Mouse (Mus musculus): Measurements from ENCODE around the gene Ubac1. TPM values are rescaled to one million over a fixed set of nuclear protein-coding genes. Genes with fewer than 3 reads are reported as not detected.

Gene Ubac1
- 392 and 410 TPM in 2 replicates for polyA plus RNA-seq (2015; fragmentation: Nextera tagmentation; extraction: Ambion mirVana)

GRCm38 (mm10) chr2:26021561-26022257 is at the start of gene Ubac1:
Ubac1 (minus strand) TSS chr2:26021747.
- H3K4me3 ChIP-seq (ENCODE audit: low read depth, low read length) = peak within 1 kb of the TSS; percentile 82
- peaks cover 34% of the 10 kb centered on the region for H3K4me1 ChIP-seq (ENCODE audit: control insufficient read depth, low read depth, low read length)
- H3K4me2 ChIP-seq (ENCODE audit: low read depth, low read length) = peak within 1 kb of the TSS; percentile 93
- peaks cover 6% of the 10 kb centered on the region; the same call in 1 of the 2 replicates for H3K36me3 ChIP-seq (ENCODE audit: control insufficient read depth, insufficient read depth)
- ATAC-seq (ENCODE audit: low read depth) = peak; percentile 90
- whole genome bisulfite sequencing (ENCODE audit: insufficient replicate concordance) = 6% methylated on average over 50 of the region's 50 CpGs
- peak within 1 kb of the TSS; percentile 98 for H3K27ac ChIP-seq (ENCODE audit: low read length)
- no peaks in the 10 kb centered on the region for H3K9me3 ChIP-seq (replicated peaks; ENCODE audit: control insufficient read depth, low read length)
- H3K27me3 ChIP-seq (ENCODE audit: control insufficient read depth, insufficient read depth, low read depth, low read length) = no peaks in the 10 kb centered on the region
- H3K9ac ChIP-seq (ENCODE audit: low read depth, low read length) = peak within 1 kb of the TSS; percentile 93

GRCm38 (mm10) chr2:26068592-26068991 is 47.0 kb upstream of the Ubac1 start:
- Histone ChIP-seq H3K9me3 (replicated peaks; ENCODE audit: control insufficient read depth, low read length) (no peaks in the 10 kb centered on the region), H3K27me3 (ENCODE audit: control insufficient read depth, insufficient read depth, low read depth, low read length) (no peaks in the 10 kb centered on the region), H3K36me3 (ENCODE audit: control insufficient read depth, insufficient read depth) (no peaks in the 10 kb centered on the region), H3K4me2 (ENCODE audit: low read depth, low read length) (no peak overlapping the region), H3K9ac (ENCODE audit: low read depth, low read length) (no peak overlapping the region), H3K4me1 (ENCODE audit: control insufficient read depth, low read depth, low read length) (peaks cover 9% of the 10 kb centered on the region), H3K4me3 (ENCODE audit: low read depth, low read length) (no peak overlapping the region), H3K27ac (ENCODE audit: low read length) (no peak overlapping the region)
- WGBS (ENCODE audit: insufficient replicate concordance) = 70% methylated on average over 1 of the region's 1 CpGs
- 0 out of 2 replicates have a peak, but pooled peaks have one; percentile 32 for ATAC-seq (ENCODE audit: low read depth)

- no peak overlapping the region for H3K4me2 ChIP-seq (ENCODE audit: low read depth, low read length)
- no peak overlapping the region for H3K4me3 ChIP-seq (ENCODE audit: low read depth, low read length)
- peak overlapping the region; percentile 3; the same call in 1 of the 2 replicates for H3K9ac ChIP-seq (ENCODE audit: low read depth, low read length)
- H3K27ac ChIP-seq (ENCODE audit: low read length) = no peak overlapping the region; the same call in 1 of the 2 replicates
- no peaks in the 10 kb centered on the region for H3K27me3 ChIP-seq (ENCODE audit: control insufficient read depth, insufficient read depth, low read depth, low read length)
- ATAC-seq (ENCODE audit: low read depth) = peak; percentile 89
- H3K4me1 ChIP-seq (ENCODE audit: control insufficient read depth, low read depth, low read length) = peaks cover 13% of the 10 kb centered on the region
- 31% methylated on average over 7 of the region's 7 CpGs for WGBS (ENCODE audit: insufficient replicate concordance)
- H3K36me3 ChIP-seq (ENCODE audit: control insufficient read depth, insufficient read depth) = no peaks in the 10 kb centered on the region
- no peaks in the 10 kb centered on the region for H3K9me3 ChIP-seq (replicated peaks; ENCODE audit: control insufficient read depth, low read length)
These were observed 46.6 kb upstream of the Ubac1 start for GRCm38 (mm10) chr2:26068175-26068574.

GRCm38 (mm10) chr2:26066527-26066926 is 45.0 kb upstream of the Ubac1 start:
- Histone ChIP-seq H3K27me3 (ENCODE audit: control insufficient read depth, insufficient read depth, low read depth, low read length) (no peaks in the 10 kb centered on the region), H3K36me3 (ENCODE audit: control insufficient read depth, insufficient read depth) (no peaks in the 10 kb centered on the region), H3K9me3 (replicated peaks; ENCODE audit: control insufficient read depth, low read length) (no peaks in the 10 kb centered on the region), H3K9ac (ENCODE audit: low read depth, low read length) (no peak overlapping the region), H3K27ac (ENCODE audit: low read length) (no peak overlapping the region), H3K4me3 (ENCODE audit: low read depth, low read length) (no peak overlapping the region), H3K4me1 (ENCODE audit: control insufficient read depth, low read depth, low read length) (peaks cover 30% of the 10 kb centered on the region), H3K4me2 (ENCODE audit: low read depth, low read length) (no peak overlapping the region)
- no peak for ATAC-seq (ENCODE audit: low read depth)
- WGBS (ENCODE audit: insufficient replicate concordance) = 76% methylated on average over 14 of the region's 14 CpGs

- peak; percentile 63 for ATAC-seq (ENCODE audit: low read depth)
- Histone ChIP-seq H3K4me3 (ENCODE audit: low read depth, low read length) (no peak overlapping the region), H3K9ac (ENCODE audit: low read depth, low read length) (0 out of 2 replicates have a peak overlapping the region, but pooled peaks have one; percentile 4), H3K4me1 (ENCODE audit: control insufficient read depth, low read depth, low read length) (peaks cover 36% of the 10 kb centered on the region), H3K36me3 (ENCODE audit: control insufficient read depth, insufficient read depth) (no peaks in the 10 kb centered on the region), H3K9me3 (replicated peaks; ENCODE audit: control insufficient read depth, low read length) (no peaks in the 10 kb centered on the region), H3K27me3 (ENCODE audit: control insufficient read depth, insufficient read depth, low read depth, low read length) (no peaks in the 10 kb centered on the region), H3K27ac (ENCODE audit: low read length) (peak overlapping the region; percentile 21; the same call in 1 of the 2 replicates), H3K4me2 (ENCODE audit: low read depth, low read length) (peak overlapping the region; percentile 22; the same call in 1 of the 2 replicates)
- 44% methylated on average over 13 of the region's 13 CpGs for WGBS (ENCODE audit: insufficient replicate concordance)
These were observed 41.3 kb upstream of the Ubac1 start for GRCm38 (mm10) chr2:26062742-26063427.

- no peaks in the 10 kb centered on the region for H3K36me3 ChIP-seq (ENCODE audit: control insufficient read depth, insufficient read depth)
- H3K4me1 ChIP-seq (ENCODE audit: control insufficient read depth, low read depth, low read length) = peaks cover 33% of the 10 kb centered on the region
- H3K4me3 ChIP-seq (ENCODE audit: low read depth, low read length) = no peak overlapping the region
- H3K27ac ChIP-seq (ENCODE audit: low read length) = 0 out of 2 replicates have a peak overlapping the region, but pooled peaks have one; percentile 21
- H3K9me3 ChIP-seq (replicated peaks; ENCODE audit: control insufficient read depth, low read length) = no peaks in the 10 kb centered on the region
- whole genome bisulfite sequencing (ENCODE audit: insufficient replicate concordance) = 46% methylated on average over 4 of the region's 4 CpGs
- H3K9ac ChIP-seq (ENCODE audit: low read depth, low read length) = 0 out of 2 replicates have a peak overlapping the region, but pooled peaks have one; percentile 4
- no peak overlapping the region for H3K4me2 ChIP-seq (ENCODE audit: low read depth, low read length)
- ATAC-seq (ENCODE audit: low read depth) = no peak
- no peaks in the 10 kb centered on the region for H3K27me3 ChIP-seq (ENCODE audit: control insufficient read depth, insufficient read depth, low read depth, low read length)
These were observed 40.7 kb upstream of the Ubac1 start for GRCm38 (mm10) chr2:26062241-26062640.

GRCm38 (mm10) chr2:26061018-26061666 is 39.6 kb upstream of the Ubac1 start:
- WGBS (ENCODE audit: insufficient replicate concordance) = 59% methylated on average over 21 of the region's 21 CpGs
- H3K9ac ChIP-seq (ENCODE audit: low read depth, low read length) = no peak overlapping the region
- peak; percentile 79 for ATAC-seq (ENCODE audit: low read depth)

GRCm38 (mm10) chr2:26057053-26057452 is 35.5 kb upstream of the Ubac1 start:
- no peak for ATAC-seq (ENCODE audit: low read depth)
- H3K27me3 ChIP-seq (ENCODE audit: control insufficient read depth, insufficient read depth, low read depth, low read length) = no peaks in the 10 kb centered on the region
- no peak overlapping the region for H3K4me2 ChIP-seq (ENCODE audit: low read depth, low read length)
- H3K4me3 ChIP-seq (ENCODE audit: low read depth, low read length) = no peak overlapping the region
- no peaks in the 10 kb centered on the region for H3K36me3 ChIP-seq (ENCODE audit: control insufficient read depth, insufficient read depth)
- H3K9me3 ChIP-seq (replicated peaks; ENCODE audit: control insufficient read depth, low read length) = no peaks in the 10 kb centered on the region
- peaks cover 17% of the 10 kb centered on the region for H3K4me1 ChIP-seq (ENCODE audit: control insufficient read depth, low read depth, low read length)
- no peak overlapping the region for H3K9ac ChIP-seq (ENCODE audit: low read depth, low read length)
- 66% methylated on average over 7 of the region's 7 CpGs for WGBS (ENCODE audit: insufficient replicate concordance)
- no peak overlapping the region for H3K27ac ChIP-seq (ENCODE audit: low read length)

More at GRCm38 (mm10) chr2:26061018-26061666, 39.6 kb upstream of the Ubac1 start:
- no peak overlapping the region for H3K27ac ChIP-seq (ENCODE audit: low read length)
- peak overlapping the region; percentile 1; the same call in 1 of the 2 replicates for H3K4me2 ChIP-seq (ENCODE audit: low read depth, low read length)
- no peak overlapping the region for H3K4me3 ChIP-seq (ENCODE audit: low read depth, low read length)
- no peaks in the 10 kb centered on the region for H3K36me3 ChIP-seq (ENCODE audit: control insufficient read depth, insufficient read depth)
- peaks cover 33% of the 10 kb centered on the region for H3K4me1 ChIP-seq (ENCODE audit: control insufficient read depth, low read depth, low read length)
- H3K27me3 ChIP-seq (ENCODE audit: control insufficient read depth, insufficient read depth, low read depth, low read length) = no peaks in the 10 kb centered on the region
- no peaks in the 10 kb centered on the region for H3K9me3 ChIP-seq (replicated peaks; ENCODE audit: control insufficient read depth, low read length)
